Mouse (Mus musculus) cerebellum, adult 9-10 months (tissue): ENCODE data around the gene Ltc4s.

ENCODE experiments used
- DNase-seq: peaks from one replicate; pipeline ENCODE4 v3.0.0; 2022

The Ltc4s gene

GRCm38 (mm10) chr11:50223783-50224662, 14.4 kb downstream of the Ltc4s start:
- DNase-seq, result peak; percentile 61

- peak; percentile 37 for DNase-seq
These were observed 15.7 kb downstream of the Ltc4s start for GRCm38 (mm10) chr11:50222559-50223276.

GRCm38 (mm10) chr11:50219833-50220232, 18.6 kb downstream of the Ltc4s start:
- DNase-seq, result peak; percentile 28

- DNase-seq, result peak; percentile 51
These were observed 20.6 kb downstream of the Ltc4s start for GRCm38 (mm10) chr11:50217811-50218210.

GRCm38 (mm10) chr11:50216724-50217366, 21.6 kb downstream of the Ltc4s start:
- no peak for DNase-seq

- no peak for DNase-seq
These were observed 22.8 kb downstream of the Ltc4s start for GRCm38 (mm10) chr11:50215633-50216032.

- no peak for DNase-seq
These were observed 23.8 kb downstream of the Ltc4s start for GRCm38 (mm10) chr11:50214631-50215030.

GRCm38 (mm10) chr11:50212848-50213758, 25.3 kb downstream of the Ltc4s start:
- DNase-seq, result peak; percentile 76

GRCm38 (mm10) chr11:50212060-50212739, 26.2 kb downstream of the Ltc4s start:
- DNase-seq, result peak; percentile 37

- peak; percentile 46 for DNase-seq
These were observed 26.9 kb downstream of the Ltc4s start for GRCm38 (mm10) chr11:50211322-50212059.

- DNase-seq, result peak; percentile 84
These were observed 27.8 kb downstream of the Ltc4s start, which contains the start of the genes Sqstm1 and Mgat4b for GRCm38 (mm10) chr11:50210505-50211151. Gene Sqstm1 (minus strand): TSS chr11:50210827. Gene Mgat4b (plus strand): TSS chr11:50210890.

- peak; percentile 96 for DNase-seq
These were observed 28.3 kb downstream of the Ltc4s start for GRCm38 (mm10) chr11:50210101-50210504.

GRCm38 (mm10) chr11:50208039-50208438, 30.4 kb downstream of the Ltc4s start:
- no peak for DNase-seq

GRCm38 (mm10) chr11:50207344-50207743, 31.1 kb downstream of the Ltc4s start:
- no peak for DNase-seq

GRCm38 (mm10) chr11:50206037-50206436, 32.4 kb downstream of the Ltc4s start:
- DNase-seq, result no peak

GRCm38 (mm10) chr11:50205434-50205833, 33.0 kb downstream of the Ltc4s start:
- DNase-seq, result no peak

GRCm38 (mm10) chr11:50203302-50203827, 35.1 kb downstream of the Ltc4s start:
- no peak for DNase-seq

- DNase-seq, result no peak
These were observed 36.8 kb downstream of the Ltc4s start for GRCm38 (mm10) chr11:50201590-50201989.

- no peak for DNase-seq
These were observed 37.8 kb downstream of the Ltc4s start for GRCm38 (mm10) chr11:50200613-50201012.

- DNase-seq, result no peak
These were observed 39.5 kb downstream of the Ltc4s start for GRCm38 (mm10) chr11:50198916-50199315.
